Mouse (Mus musculus): Measurements from ENCODE around the gene Spata20.
A peak's percentile ranks its signal among the peaks of the same experiment; 100 is the strongest.

The Spata20 gene

GRCm38 (mm10) chr11:94451091-94451773 lies 34.7 kb downstream of the Spata20 start:
- no peak for DNase-seq (ENCODE audit: low spot score)

- DNase-seq (ENCODE audit: low spot score) = no peak
Observed at GRCm38 (mm10) chr11:94449886-94450285, 36.1 kb downstream of the Spata20 start.

- DNase-seq (ENCODE audit: low spot score) = no peak
Observed at GRCm38 (mm10) chr11:94449239-94449638, 36.7 kb downstream of the Spata20 start.

GRCm38 (mm10) chr11:94447017-94447416 lies 39.0 kb downstream of the Spata20 start:
- DNase-seq (ENCODE audit: low spot score) = peak; percentile 84

GRCm38 (mm10) chr11:94445300-94445699 lies 40.7 kb downstream of the Spata20 start:
- no peak for DNase-seq (ENCODE audit: low spot score)

GRCm38 (mm10) chr11:94444829-94445228 lies 41.1 kb downstream of the Spata20 start:
- DNase-seq (ENCODE audit: low spot score) = no peak

GRCm38 (mm10) chr11:94441752-94442151 lies 44.2 kb downstream of the Spata20 start:
- no peak for DNase-seq (ENCODE audit: low spot score)

GRCm38 (mm10) chr11:94441122-94441521 lies 44.9 kb downstream of the Spata20 start:
- DNase-seq (ENCODE audit: low spot score) = peak; percentile 51

- peak; percentile 72 for DNase-seq (ENCODE audit: low spot score)
Observed at GRCm38 (mm10) chr11:94440421-94440820, 45.6 kb downstream of the Spata20 start.

- DNase-seq (ENCODE audit: low spot score) = peak; percentile 68
Observed at GRCm38 (mm10) chr11:94429011-94429651, 56.8 kb downstream of the Spata20 start.

Data from retina, embryonic 14.5 days (tissue).